ENCODE assay signal across 33 mouse cellular contexts in genomic region chr19:11852652-11853051, GRCm38 (mm10). TPM values are rescaled to one million over a fixed set of nuclear protein-coding genes. Genes with fewer than 3 reads are reported as not detected.
"Had no signal": no experiment of that assay in that cellular context is flagged by ENCODE, and none has a peak within 500 bp of the region (broad histone marks: within the 10 kb centered on the region; RNA-seq: fewer than 3 reads in every experiment).

No protein-coding gene starts in this region.

- H3K9ac ChIP-seq: kidney, embryonic 15.5 days; liver, embryonic 13.5 days; midbrain, embryonic 13.5 days; neural tube, embryonic 13.5 days had no signal

- H3K4me1 ChIP-seq: kidney, embryonic 15.5 days; liver, embryonic 13.5 days; megakaryocyte, embryonic 14.5 days; midbrain, embryonic 10.5 days; midbrain, embryonic 13.5 days; neural tube, embryonic 13.5 days had no signal

- H3K36me3 ChIP-seq: kidney, embryonic 15.5 days; liver, embryonic 13.5 days; midbrain, embryonic 10.5 days; midbrain, embryonic 13.5 days; neural tube, embryonic 13.5 days had no signal

- H3K4me3 ChIP-seq: kidney, embryonic 15.5 days; liver, embryonic 13.5 days; megakaryocyte, embryonic 14.5 days; midbrain, embryonic 10.5 days; midbrain, embryonic 13.5 days; myocyte; neural tube, embryonic 13.5 days had no signal

- H3K27me3 ChIP-seq: kidney, embryonic 15.5 days; liver, embryonic 13.5 days; megakaryocyte, embryonic 14.5 days; midbrain, embryonic 13.5 days; neural tube, embryonic 13.5 days had no signal

- H3K9me3 ChIP-seq: liver, embryonic 13.5 days; megakaryocyte, embryonic 14.5 days; midbrain, embryonic 10.5 days; midbrain, embryonic 13.5 days; neural tube, embryonic 13.5 days had no signal

- ATAC-seq: midbrain, embryonic 13.5 days; midbrain, embryonic 16.5 days had no signal

- H3K27ac ChIP-seq: kidney, embryonic 15.5 days; liver, embryonic 13.5 days; macrophage; midbrain, embryonic 10.5 days; midbrain, embryonic 13.5 days; neural tube, embryonic 13.5 days had no signal

- DNase-seq: kidney, adult 11 months; kidney, adult 8-10 months; kidney, postnatal 10 days; kidney, postnatal 36 days; liver, embryonic 13.5 days; lung, adult 2 months; retina, postnatal 1 day; right cerebral cortex, postnatal 25 days; spleen, adult 18-20 months; thymus, adult 18-20 months; thymus, postnatal 14 days; thymus, postnatal 4 days had no signal

RNA-seq across cellular contexts. Expression of gene Olfr1418, which starts 8.2 kb away (rescaled TPM):
- total RNA-seq: layer of hippocampus, postnatal 25 days; left cerebral cortex, adult 18-20 months; left cerebral cortex, postnatal 10 days; left cerebral cortex, postnatal 36 days; liver, adult 2 months; monocyte, adult 5-6 weeks; neutrophil, adult 5-6 weeks had no signal
- polyA plus RNA-seq: kidney, embryonic 15.5 days; limb, embryonic 11.5 days; limb, embryonic 14.5 days; liver, adult 2 months; liver, embryonic 13.5 days; liver, embryonic 16.5 days; lung, adult 2 months; lung, embryonic 16.5 days; macrophage; midbrain, embryonic 10.5 days; midbrain, embryonic 13.5 days; midbrain, embryonic 16.5 days; myocyte; neural tube, embryonic 13.5 days; stomach, embryonic 16.5 days; testis, adult 2 months had no signal

RNA-seq across cellular contexts. Expression of gene Olfr1417, which starts 13.6 kb away (rescaled TPM):
- total RNA-seq: layer of hippocampus, postnatal 25 days; left cerebral cortex, adult 18-20 months; left cerebral cortex, postnatal 10 days; left cerebral cortex, postnatal 36 days; liver, adult 2 months; monocyte, adult 5-6 weeks; neutrophil, adult 5-6 weeks had no signal
- polyA plus RNA-seq: kidney, embryonic 15.5 days; limb, embryonic 11.5 days; limb, embryonic 14.5 days; liver, adult 2 months; liver, embryonic 13.5 days; liver, embryonic 16.5 days; lung, adult 2 months; lung, embryonic 16.5 days; macrophage; midbrain, embryonic 10.5 days; midbrain, embryonic 13.5 days; myocyte; neural tube, embryonic 13.5 days; testis, adult 2 months had no signal

RNA-seq across cellular contexts. Expression of gene Olfr1419, which starts 22.3 kb away (rescaled TPM):
- total RNA-seq: layer of hippocampus, postnatal 25 days; left cerebral cortex, adult 18-20 months; left cerebral cortex, postnatal 10 days; left cerebral cortex, postnatal 36 days; liver, adult 2 months; monocyte, adult 5-6 weeks; neutrophil, adult 5-6 weeks had no signal
- polyA plus RNA-seq: kidney, embryonic 15.5 days; limb, embryonic 11.5 days; liver, adult 2 months; liver, embryonic 13.5 days; liver, embryonic 16.5 days; lung, adult 2 months; lung, embryonic 16.5 days; macrophage; midbrain, embryonic 10.5 days; midbrain, embryonic 13.5 days; midbrain, embryonic 16.5 days; myocyte; neural tube, embryonic 13.5 days; stomach, embryonic 16.5 days had no signal

RNA-seq across cellular contexts. Expression of gene Olfr1420, which starts 33.7 kb away (rescaled TPM):
- total RNA-seq: layer of hippocampus, postnatal 25 days; left cerebral cortex, adult 18-20 months; left cerebral cortex, postnatal 10 days; left cerebral cortex, postnatal 36 days; liver, adult 2 months; monocyte, adult 5-6 weeks; neutrophil, adult 5-6 weeks had no signal
- polyA plus RNA-seq: limb, embryonic 11.5 days; limb, embryonic 14.5 days; liver, adult 2 months; liver, embryonic 13.5 days; liver, embryonic 16.5 days; lung, adult 2 months; macrophage; midbrain, embryonic 10.5 days; myocyte; neural tube, embryonic 13.5 days; testis, adult 2 months had no signal
